Mouse (Mus musculus): ENCODE results near the gene Echdc2. TPM values are rescaled to one million over a fixed set of nuclear protein-coding genes. Genes with fewer than 3 reads are reported as not detected.
"Not testable (repeated sequence)": the region's sequence is repeated elsewhere in the genome, so short reads cannot be mapped to it uniquely, and the experiment has no call there.

Echdc2 gene
- polyA plus RNA-seq, 1 experiment from 2014 or later = 17.2 TPM

- Histone ChIP-seq H3K27me3 (ENCODE audit: control insufficient read depth, insufficient read depth, low read length) (no peaks in the 10 kb centered on the region), H3K4me2 (ENCODE audit: low read depth, low read length, severe bottlenecking) (no peak overlapping the region), H3K9me3 (ENCODE audit: control insufficient read depth, low read length) (no peaks in the 10 kb centered on the region), H3K9ac (ENCODE audit: low read length) (no peak overlapping the region), H3K4me1 (replicated peaks; ENCODE audit: control insufficient read depth, insufficient read depth, low read length) (no peaks in the 10 kb centered on the region), H3K36me3 (ENCODE audit: control insufficient read depth, insufficient read depth, low read length) (no peaks in the 10 kb centered on the region), H3K4me3 (ENCODE audit: low read depth, low read length) (no peak overlapping the region), H3K27ac (ENCODE audit: low read depth, low read length) (no peak overlapping the region)
- 92% methylated on average over 3 of the region's 3 CpGs for WGBS
- no peak for ATAC-seq (replicated peaks; ENCODE audit: low FRiP score)
- no peak for DNase-seq (ENCODE audit: low spot score)
These were observed 34.8 kb upstream of the Echdc2 start for GRCm38 (mm10) chr4:108130452-108130851.

- Histone ChIP-seq H3K4me2 (ENCODE audit: low read depth, low read length, severe bottlenecking) (no peak overlapping the region), H3K27me3 (ENCODE audit: control insufficient read depth, insufficient read depth, low read length) (no peaks in the 10 kb centered on the region), H3K9ac (ENCODE audit: low read length) (no peak overlapping the region), H3K4me1 (replicated peaks; ENCODE audit: control insufficient read depth, insufficient read depth, low read length) (no peaks in the 10 kb centered on the region), H3K4me3 (ENCODE audit: low read depth, low read length) (no peak overlapping the region), H3K27ac (ENCODE audit: low read depth, low read length) (no peak overlapping the region), H3K36me3 (ENCODE audit: control insufficient read depth, insufficient read depth, low read length) (no peaks in the 10 kb centered on the region), H3K9me3 (ENCODE audit: control insufficient read depth, low read length) (no peaks in the 10 kb centered on the region)
- ATAC-seq (replicated peaks; ENCODE audit: low FRiP score) = no peak
- no peak for DNase-seq (ENCODE audit: low spot score)
- 91% methylated on average over 5 of the region's 5 CpGs for WGBS
These were observed 28.3 kb upstream of the Echdc2 start for GRCm38 (mm10) chr4:108136938-108137337.

GRCm38 (mm10) chr4:108143178-108143577 is 22.1 kb upstream of the Echdc2 start:
- not testable (repeated sequence) for DNase-seq (ENCODE audit: low spot score); H3K4me3 ChIP-seq (ENCODE audit: low read depth, low read length); H3K27me3 ChIP-seq (ENCODE audit: control insufficient read depth, insufficient read depth, low read length); H3K4me1 ChIP-seq (replicated peaks; ENCODE audit: control insufficient read depth, insufficient read depth, low read length); H3K27ac ChIP-seq (ENCODE audit: low read depth, low read length); H3K4me2 ChIP-seq (ENCODE audit: low read depth, low read length, severe bottlenecking); H3K9ac ChIP-seq (ENCODE audit: low read length); H3K9me3 ChIP-seq (ENCODE audit: control insufficient read depth, low read length); ATAC-seq (replicated peaks; ENCODE audit: low FRiP score); H3K36me3 ChIP-seq (ENCODE audit: control insufficient read depth, insufficient read depth, low read length)
- WGBS = 92% methylated on average over 2 of the region's 2 CpGs

- H3K9me3 ChIP-seq (ENCODE audit: control insufficient read depth, low read length) = no peaks in the 10 kb centered on the region; the same call in 1 of the 2 replicates
- no peak overlapping the region for H3K4me2 ChIP-seq (ENCODE audit: low read depth, low read length, severe bottlenecking)
- H3K36me3 ChIP-seq (ENCODE audit: control insufficient read depth, insufficient read depth, low read length) = no peaks in the 10 kb centered on the region
- no peak overlapping the region for H3K4me3 ChIP-seq (ENCODE audit: low read depth, low read length)
- no peaks in the 10 kb centered on the region for H3K27me3 ChIP-seq (ENCODE audit: control insufficient read depth, insufficient read depth, low read length)
- H3K27ac ChIP-seq (ENCODE audit: low read depth, low read length) = no peak overlapping the region
- ATAC-seq (replicated peaks; ENCODE audit: low FRiP score) = no peak
- DNase-seq (ENCODE audit: low spot score) = no peak
- no peak overlapping the region for H3K9ac ChIP-seq (ENCODE audit: low read length)
- no peaks in the 10 kb centered on the region for H3K4me1 ChIP-seq (replicated peaks; ENCODE audit: control insufficient read depth, insufficient read depth, low read length)
These were observed 21.5 kb upstream of the Echdc2 start for GRCm38 (mm10) chr4:108143778-108144177.

- no peak within 1 kb of the TSS for H3K4me2 ChIP-seq (ENCODE audit: low read depth, low read length, severe bottlenecking)
- no peak within 1 kb of the TSS for H3K4me3 ChIP-seq (ENCODE audit: low read depth, low read length)
- DNase-seq (ENCODE audit: low spot score) = no peak
- H3K27me3 ChIP-seq (ENCODE audit: control insufficient read depth, insufficient read depth, low read length) = no peaks in the 10 kb centered on the region
- H3K9me3 ChIP-seq (ENCODE audit: control insufficient read depth, low read length) = no peaks in the 10 kb centered on the region; the same call in 1 of the 2 replicates
- no peak within 1 kb of the TSS for H3K27ac ChIP-seq (ENCODE audit: low read depth, low read length)
- no peaks in the 10 kb centered on the region for H3K36me3 ChIP-seq (ENCODE audit: control insufficient read depth, insufficient read depth, low read length)
- 91% methylated on average over 1 of the region's 1 CpGs for WGBS
- no peak within 1 kb of the TSS for H3K9ac ChIP-seq (ENCODE audit: low read length)
- no peaks in the 10 kb centered on the region for H3K4me1 ChIP-seq (replicated peaks; ENCODE audit: control insufficient read depth, insufficient read depth, low read length)
- no peak for ATAC-seq (replicated peaks; ENCODE audit: low FRiP score)
These were observed 20.4 kb upstream of the Echdc2 start, which contains the start of gene Scp2 for GRCm38 (mm10) chr4:108144880-108145279. Gene Scp2 (minus strand): TSS chr4:108144998.

GRCm38 (mm10) chr4:108145554-108145953 is 19.7 kb upstream of the Echdc2 start:
- not testable (repeated sequence) for H3K36me3 ChIP-seq (ENCODE audit: control insufficient read depth, insufficient read depth, low read length); H3K4me2 ChIP-seq (ENCODE audit: low read depth, low read length, severe bottlenecking); H3K27me3 ChIP-seq (ENCODE audit: control insufficient read depth, insufficient read depth, low read length); DNase-seq (ENCODE audit: low spot score); H3K9ac ChIP-seq (ENCODE audit: low read length); ATAC-seq (replicated peaks; ENCODE audit: low FRiP score); H3K4me1 ChIP-seq (replicated peaks; ENCODE audit: control insufficient read depth, insufficient read depth, low read length); H3K4me3 ChIP-seq (ENCODE audit: low read depth, low read length); H3K9me3 ChIP-seq (ENCODE audit: control insufficient read depth, low read length); H3K27ac ChIP-seq (ENCODE audit: low read depth, low read length)
- 32% methylated on average over 3 of the region's 3 CpGs for WGBS

- ATAC-seq (replicated peaks; ENCODE audit: low FRiP score); H3K4me2 ChIP-seq (ENCODE audit: low read depth, low read length, severe bottlenecking); H3K4me3 ChIP-seq (ENCODE audit: low read depth, low read length); H3K4me1 ChIP-seq (replicated peaks; ENCODE audit: control insufficient read depth, insufficient read depth, low read length); H3K9me3 ChIP-seq (ENCODE audit: control insufficient read depth, low read length); DNase-seq (ENCODE audit: low spot score); H3K36me3 ChIP-seq (ENCODE audit: control insufficient read depth, insufficient read depth, low read length); H3K27ac ChIP-seq (ENCODE audit: low read depth, low read length); H3K27me3 ChIP-seq (ENCODE audit: control insufficient read depth, insufficient read depth, low read length); H3K9ac ChIP-seq (ENCODE audit: low read length): not testable (repeated sequence)
- 82% methylated on average over 1 of the region's 1 CpGs for WGBS
These were observed 10.1 kb upstream of the Echdc2 start for GRCm38 (mm10) chr4:108155141-108155540.

GRCm38 (mm10) chr4:108161936-108162335 is 3.3 kb upstream of the Echdc2 start:
- Histone ChIP-seq H3K9me3 (ENCODE audit: control insufficient read depth, low read length) (no peaks in the 10 kb centered on the region), H3K27ac (ENCODE audit: low read depth, low read length) (no peak overlapping the region), H3K36me3 (ENCODE audit: control insufficient read depth, insufficient read depth, low read length) (no peaks in the 10 kb centered on the region), H3K9ac (ENCODE audit: low read length) (no peak overlapping the region), H3K4me1 (replicated peaks; ENCODE audit: control insufficient read depth, insufficient read depth, low read length) (no peaks in the 10 kb centered on the region), H3K4me3 (ENCODE audit: low read depth, low read length) (no peak overlapping the region), H3K4me2 (ENCODE audit: low read depth, low read length, severe bottlenecking) (no peak overlapping the region), H3K27me3 (ENCODE audit: control insufficient read depth, insufficient read depth, low read length) (no peaks in the 10 kb centered on the region)
- ATAC-seq (replicated peaks; ENCODE audit: low FRiP score) (no peak), DNase-seq (ENCODE audit: low spot score) (no peak)
- 93% methylated on average over 8 of the region's 8 CpGs for WGBS

- Histone ChIP-seq H3K4me2 (ENCODE audit: low read depth, low read length, severe bottlenecking) (no peak overlapping the region), H3K4me3 (ENCODE audit: low read depth, low read length) (no peak overlapping the region), H3K27ac (ENCODE audit: low read depth, low read length) (no peak overlapping the region), H3K4me1 (replicated peaks; ENCODE audit: control insufficient read depth, insufficient read depth, low read length) (no peaks in the 10 kb centered on the region), H3K36me3 (ENCODE audit: control insufficient read depth, insufficient read depth, low read length) (no peaks in the 10 kb centered on the region), H3K9me3 (ENCODE audit: control insufficient read depth, low read length) (no peaks in the 10 kb centered on the region), H3K27me3 (ENCODE audit: control insufficient read depth, insufficient read depth, low read length) (no peaks in the 10 kb centered on the region), H3K9ac (ENCODE audit: low read length) (no peak overlapping the region)
- DNase-seq (ENCODE audit: low spot score) = no peak
- 84% methylated on average over 3 of the region's 3 CpGs for WGBS
- ATAC-seq (replicated peaks; ENCODE audit: low FRiP score) = no peak
These were observed 1.9 kb upstream of the Echdc2 start for GRCm38 (mm10) chr4:108163291-108163690.
